Mouse (Mus musculus): Measurements from ENCODE around the gene Tipin. TPM values are rescaled to one million over a fixed set of nuclear protein-coding genes. Genes with fewer than 3 reads are reported as not detected.
A peak's percentile ranks its signal among the peaks of the same experiment; 100 is the strongest.

Tipin gene
- polyA plus RNA-seq, 1 experiment from 2014 or later, result 218 TPM

DNA sequence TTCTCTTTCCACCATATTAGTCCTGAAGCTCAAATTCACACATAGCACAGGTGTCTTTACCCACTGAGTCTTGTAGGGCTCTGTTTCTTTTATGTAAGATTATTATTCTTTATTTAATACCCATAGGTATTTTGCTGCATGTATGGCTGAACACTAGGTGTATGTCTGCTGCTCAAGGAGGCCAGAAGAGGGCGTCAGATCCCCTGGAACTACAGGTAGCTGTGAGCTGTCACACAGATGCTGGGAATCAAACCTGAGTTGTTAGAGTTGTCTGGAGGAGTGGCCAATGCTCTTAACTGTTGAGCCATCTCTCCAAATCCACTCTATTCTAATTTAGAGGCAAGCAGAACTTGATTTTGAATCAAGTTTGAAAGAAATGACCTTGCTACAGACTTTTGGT, 30.7 kb downstream of the Tipin start:
- H3K27me3 ChIP-seq (ENCODE audit: control insufficient read depth, insufficient read depth, low read length), result no peaks in the 10 kb centered on the region
- no peak overlapping the region for H3K27ac ChIP-seq (ENCODE audit: low read depth, low read length)
- no peak overlapping the region for H3K9ac ChIP-seq (ENCODE audit: low read length)
- no peaks in the 10 kb centered on the region for H3K4me1 ChIP-seq (ENCODE audit: control insufficient read depth, insufficient read depth, low read length)
- no peak overlapping the region for H3K4me3 ChIP-seq (ENCODE audit: low read depth, low read length)
- H3K9me3 ChIP-seq (ENCODE audit: control insufficient read depth, low read length), result no peaks in the 10 kb centered on the region
- H3K4me2 ChIP-seq (ENCODE audit: low read depth), result no peak overlapping the region
- WGBS, result 43% methylated on average over 1 of the region's 1 CpGs
- ATAC-seq (ENCODE audit: insufficient read depth, low FRiP score, low TSS enrichment), result no peak
- no peak for DNase-seq (ENCODE audit: low spot score)
- no peaks in the 10 kb centered on the region for H3K36me3 ChIP-seq (ENCODE audit: control insufficient read depth, insufficient read depth, low read length)

DNA sequence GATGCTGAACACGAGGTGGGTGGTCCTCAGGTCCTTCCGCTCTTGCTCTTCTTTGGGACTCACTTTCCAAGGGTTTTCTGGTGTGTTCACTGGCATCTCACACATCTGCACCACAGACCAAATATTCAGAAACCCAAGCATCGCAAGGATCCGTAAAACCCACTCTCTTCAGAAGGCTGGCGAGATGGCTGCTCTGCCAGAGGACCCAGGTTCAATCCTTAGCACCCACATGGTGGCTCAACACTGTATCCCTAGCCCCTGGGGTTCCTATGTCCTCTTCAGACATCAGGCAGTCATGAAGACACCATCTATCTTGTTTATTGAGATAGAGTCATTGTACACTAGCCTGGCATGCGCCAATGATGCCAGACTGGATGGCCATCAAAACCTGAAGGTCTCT, 33.3 kb downstream of the Tipin start:
- no peak for DNase-seq (ENCODE audit: low spot score)
- H3K36me3 ChIP-seq (ENCODE audit: control insufficient read depth, insufficient read depth, low read length), result peaks cover 2% of the 10 kb centered on the region; the same call in 1 of the 2 replicates

DNA sequence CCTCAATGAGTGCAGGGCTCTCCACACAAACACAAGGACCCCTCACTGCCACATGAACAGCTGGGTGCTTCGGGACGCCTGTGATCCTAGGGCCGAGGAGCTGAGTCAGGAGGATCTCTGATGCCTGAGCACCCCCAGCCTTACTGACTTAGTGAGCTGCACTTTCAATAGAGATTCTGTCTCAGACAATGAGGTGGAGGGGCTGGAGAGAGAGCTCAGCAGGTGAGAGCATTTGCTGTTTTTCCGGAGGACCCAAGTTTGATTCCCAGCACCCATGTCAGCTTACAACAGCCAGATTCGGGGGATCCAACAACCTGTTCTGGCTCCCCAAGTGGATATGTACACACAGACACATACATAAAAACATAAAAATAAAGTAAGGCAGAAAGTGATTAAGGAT, 35.6 kb downstream of the Tipin start:
- Histone ChIP-seq H3K4me3 (ENCODE audit: low read depth, low read length) (no peak overlapping the region), H3K4me1 (ENCODE audit: control insufficient read depth, insufficient read depth, low read length) (no peaks in the 10 kb centered on the region), H3K9me3 (ENCODE audit: control insufficient read depth, low read length) (no peaks in the 10 kb centered on the region), H3K9ac (ENCODE audit: low read length) (no peak overlapping the region), H3K4me2 (ENCODE audit: low read depth) (no peak overlapping the region), H3K27ac (ENCODE audit: low read depth, low read length) (no peak overlapping the region), H3K36me3 (ENCODE audit: control insufficient read depth, insufficient read depth, low read length) (peaks cover 2% of the 10 kb centered on the region; the same call in 1 of the 2 replicates), H3K27me3 (ENCODE audit: control insufficient read depth, insufficient read depth, low read length) (no peaks in the 10 kb centered on the region)
- ATAC-seq (ENCODE audit: insufficient read depth, low FRiP score, low TSS enrichment), result no peak
- 96% methylated on average over 5 of the region's 5 CpGs for WGBS
- no peak for DNase-seq (ENCODE audit: low spot score)

More for the DNA sequence above, 33.3 kb downstream of the Tipin start:
- Histone ChIP-seq H3K4me1 (ENCODE audit: control insufficient read depth, insufficient read depth, low read length) (no peaks in the 10 kb centered on the region), H3K27ac (ENCODE audit: low read depth, low read length) (no peak overlapping the region), H3K27me3 (ENCODE audit: control insufficient read depth, insufficient read depth, low read length) (no peaks in the 10 kb centered on the region), H3K9me3 (ENCODE audit: control insufficient read depth, low read length) (no peaks in the 10 kb centered on the region), H3K9ac (ENCODE audit: low read length) (no peak overlapping the region), H3K4me3 (ENCODE audit: low read depth, low read length) (no peak overlapping the region), H3K4me2 (ENCODE audit: low read depth) (no peak overlapping the region)
- ATAC-seq (ENCODE audit: insufficient read depth, low FRiP score, low TSS enrichment), result no peak
- 95% methylated on average over 6 of the region's 6 CpGs for WGBS

DNA sequence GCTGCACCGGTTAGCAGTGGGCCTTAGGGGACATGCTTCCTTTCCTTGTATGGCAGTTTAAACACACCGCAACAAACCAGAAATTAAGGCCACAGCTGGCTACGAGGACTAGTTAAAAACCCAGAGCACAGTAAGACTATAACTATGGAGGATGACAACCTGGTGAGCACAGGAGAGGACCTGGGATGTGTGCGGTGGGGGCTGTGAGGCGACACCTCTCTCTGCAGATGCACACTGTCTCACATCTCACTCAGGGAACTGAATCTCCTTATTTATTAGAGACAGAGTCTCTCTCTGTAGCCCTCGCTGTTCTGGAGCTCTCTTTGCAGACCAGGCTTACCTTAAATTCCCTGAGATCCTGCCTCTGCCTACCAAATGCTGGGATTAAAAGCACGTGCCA, 42.6 kb downstream of the Tipin start:
- ATAC-seq (ENCODE audit: insufficient read depth, low FRiP score, low TSS enrichment), result no peak
- peaks cover under 1% of the 10 kb centered on the region; the same call in 1 of the 2 replicates for H3K36me3 ChIP-seq (ENCODE audit: control insufficient read depth, insufficient read depth, low read length)
- no peaks in the 10 kb centered on the region for H3K9me3 ChIP-seq (ENCODE audit: control insufficient read depth, low read length)
- H3K9ac ChIP-seq (ENCODE audit: low read length), result no peak overlapping the region
- no peaks in the 10 kb centered on the region for H3K4me1 ChIP-seq (ENCODE audit: control insufficient read depth, insufficient read depth, low read length)
- WGBS, result 92% methylated on average over 7 of the region's 7 CpGs
- no peak overlapping the region for H3K4me3 ChIP-seq (ENCODE audit: low read depth, low read length)
- H3K27ac ChIP-seq (ENCODE audit: low read depth, low read length), result no peak overlapping the region
- no peak overlapping the region for H3K4me2 ChIP-seq (ENCODE audit: low read depth)
- H3K27me3 ChIP-seq (ENCODE audit: control insufficient read depth, insufficient read depth, low read length), result no peaks in the 10 kb centered on the region
- no peak for DNase-seq (ENCODE audit: low spot score)

DNA sequence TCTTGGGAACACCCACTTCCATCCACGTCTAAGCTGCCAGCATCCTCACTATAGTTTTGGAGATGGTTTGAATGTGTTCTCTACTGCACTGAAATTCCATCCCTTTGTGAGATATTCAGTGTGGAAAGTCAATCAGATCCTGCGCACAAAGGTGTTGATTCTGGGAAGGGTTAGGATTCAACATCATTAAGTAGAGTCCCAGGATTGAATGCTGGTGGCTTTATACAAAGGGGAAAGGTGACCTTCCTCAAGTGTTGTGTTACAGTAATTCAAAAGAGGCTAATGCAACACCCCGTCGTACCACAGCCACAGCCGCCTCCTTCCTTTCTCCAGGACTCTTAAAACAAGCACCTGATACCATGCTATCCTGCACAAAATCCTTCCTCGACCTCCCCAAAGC, 54.4 kb downstream of the Tipin start:
- no peaks in the 10 kb centered on the region for H3K27me3 ChIP-seq (ENCODE audit: control insufficient read depth, insufficient read depth, low read length)
- no peak overlapping the region for H3K9ac ChIP-seq (ENCODE audit: low read length)
- no peaks in the 10 kb centered on the region for H3K9me3 ChIP-seq (ENCODE audit: control insufficient read depth, low read length)
- no peaks in the 10 kb centered on the region for H3K36me3 ChIP-seq (ENCODE audit: control insufficient read depth, insufficient read depth, low read length)
- ATAC-seq (ENCODE audit: insufficient read depth, low FRiP score, low TSS enrichment) (no peak), DNase-seq (ENCODE audit: low spot score) (no peak)
- WGBS, result 93% methylated on average over 6 of the region's 6 CpGs
- H3K27ac ChIP-seq (ENCODE audit: low read depth, low read length), result no peak overlapping the region
- no peak overlapping the region for H3K4me3 ChIP-seq (ENCODE audit: low read depth, low read length)
- peaks cover 8% of the 10 kb centered on the region; the same call in 1 of the 2 replicates for H3K4me1 ChIP-seq (ENCODE audit: control insufficient read depth, insufficient read depth, low read length)
- no peak overlapping the region for H3K4me2 ChIP-seq (ENCODE audit: low read depth)

DNA sequence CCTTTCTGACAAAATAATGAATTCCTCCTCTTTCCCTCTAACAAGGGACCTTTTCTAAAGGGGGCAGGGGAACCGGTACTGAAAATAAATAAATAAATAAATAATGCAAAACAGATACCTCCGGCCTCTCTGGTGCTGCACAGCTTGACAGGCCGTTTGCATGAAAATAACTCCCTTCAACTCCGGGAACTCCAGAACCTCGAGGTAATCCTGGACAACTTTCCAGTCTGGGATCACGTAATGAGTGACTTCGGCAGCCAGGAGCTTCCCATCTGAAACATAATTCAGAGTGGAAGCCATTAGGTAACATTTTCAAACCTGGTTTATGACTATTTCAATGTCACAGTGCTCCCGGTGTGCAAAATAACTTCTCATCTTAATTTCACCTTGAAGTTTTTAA, 58.0 kb downstream of the Tipin start:
- Histone ChIP-seq H3K27ac (ENCODE audit: low read depth, low read length) (no peak overlapping the region), H3K9me3 (ENCODE audit: control insufficient read depth, low read length) (no peaks in the 10 kb centered on the region), H3K4me2 (ENCODE audit: low read depth) (peak overlapping the region; percentile 85), H3K27me3 (ENCODE audit: control insufficient read depth, insufficient read depth, low read length) (no peaks in the 10 kb centered on the region), H3K4me1 (ENCODE audit: control insufficient read depth, insufficient read depth, low read length) (peaks cover 8% of the 10 kb centered on the region; the same call in 1 of the 2 replicates), H3K9ac (ENCODE audit: low read length) (no peak overlapping the region; the same call in 1 of the 2 replicates), H3K36me3 (ENCODE audit: control insufficient read depth, insufficient read depth, low read length) (no peaks in the 10 kb centered on the region), H3K4me3 (ENCODE audit: low read depth, low read length) (no peak overlapping the region)
- ATAC-seq (ENCODE audit: insufficient read depth, low FRiP score, low TSS enrichment) (no peak), DNase-seq (ENCODE audit: low spot score) (no peak)
- 29% methylated on average over 8 of the region's 8 CpGs for WGBS

DNA sequence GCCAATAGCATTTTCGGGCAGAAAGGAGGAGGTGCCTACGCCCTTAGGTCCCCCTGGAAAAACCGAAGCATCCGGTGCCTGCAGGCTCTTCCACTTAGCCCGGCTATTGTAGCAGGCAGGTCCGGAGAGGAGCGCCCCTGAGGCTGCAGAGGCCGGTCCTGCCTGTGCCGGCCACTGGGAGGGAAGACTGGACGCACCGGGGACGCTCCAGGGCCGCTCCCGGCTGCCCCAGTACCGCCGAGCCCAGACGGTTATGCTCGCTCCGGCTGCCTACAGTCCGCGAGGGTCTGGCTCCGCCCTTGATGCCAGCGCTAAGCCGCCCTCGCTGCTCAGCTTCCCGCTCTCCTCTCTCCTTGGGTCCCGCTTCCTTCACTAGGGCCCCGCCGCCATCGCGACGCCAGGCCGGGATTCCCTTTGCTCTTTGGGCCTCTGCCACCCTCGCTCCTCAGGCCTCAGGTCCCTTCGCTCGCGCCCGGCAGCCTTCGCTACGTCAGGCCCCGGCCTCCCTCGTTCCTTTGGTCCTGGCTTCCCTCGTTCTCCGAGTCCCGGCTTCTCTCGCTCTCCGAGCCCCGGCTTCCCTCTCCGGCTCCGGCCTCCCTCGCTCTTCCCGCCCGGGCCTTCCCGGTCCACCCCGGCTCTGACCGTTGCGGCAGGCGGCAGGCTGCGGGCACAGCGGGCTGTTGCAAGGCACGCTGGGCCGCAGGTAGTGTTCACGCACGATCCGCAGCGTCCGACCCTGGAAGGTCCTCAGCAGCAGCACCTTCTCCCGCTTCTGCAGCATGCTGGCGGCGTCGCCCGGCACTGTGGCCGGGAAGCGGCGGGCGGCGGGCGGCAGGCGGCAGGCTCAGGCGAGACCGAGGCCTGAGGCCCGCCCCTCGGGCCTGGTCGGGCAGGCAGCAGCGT, 59.2 kb downstream of the Tipin start:
- peaks cover 8% of the 10 kb centered on the region; the same call in 1 of the 2 replicates for H3K4me1 ChIP-seq (ENCODE audit: control insufficient read depth, insufficient read depth, low read length)
- H3K27ac ChIP-seq (ENCODE audit: low read depth, low read length), result peak overlapping the region; percentile 99
- peak overlapping the region; percentile 85 for H3K4me2 ChIP-seq (ENCODE audit: low read depth)
- H3K27me3 ChIP-seq (ENCODE audit: control insufficient read depth, insufficient read depth, low read length), result no peaks in the 10 kb centered on the region
- under 1% methylated on average over 74 of the region's 85 CpGs for WGBS
- peak overlapping the region; percentile 100 for H3K9ac ChIP-seq (ENCODE audit: low read length)
- H3K9me3 ChIP-seq (ENCODE audit: control insufficient read depth, low read length), result no peaks in the 10 kb centered on the region
- DNase-seq (ENCODE audit: low spot score) (peak; percentile 84), ATAC-seq (ENCODE audit: insufficient read depth, low FRiP score, low TSS enrichment) (peak; percentile 89)
- no peaks in the 10 kb centered on the region for H3K36me3 ChIP-seq (ENCODE audit: control insufficient read depth, insufficient read depth, low read length)
- H3K4me3 ChIP-seq (ENCODE audit: low read depth, low read length), result peak overlapping the region; percentile 63

DNA sequence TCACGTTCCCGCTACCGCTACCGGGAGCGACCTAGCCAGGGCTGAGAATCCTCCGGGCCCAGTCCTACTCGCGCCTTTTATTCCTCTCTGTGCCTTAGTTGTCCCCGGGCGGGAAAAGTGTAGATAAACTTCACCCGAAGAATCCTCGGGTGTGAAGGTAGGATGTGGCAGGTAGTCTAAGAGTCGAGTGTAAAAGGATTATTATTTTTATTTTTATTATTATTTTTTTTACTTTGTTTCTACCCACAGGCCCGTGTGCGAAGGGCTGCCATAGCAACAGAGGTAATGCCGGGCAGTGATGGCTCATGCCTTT, 59.8 kb downstream of the Tipin start, which contains the start of gene Dis3l:
Dis3l (minus strand) TSS at position 35 of the 313 bp plus-strand sequence.
- no peak for ATAC-seq (ENCODE audit: insufficient read depth, low FRiP score, low TSS enrichment)
- H3K4me2 ChIP-seq (ENCODE audit: low read depth), result peak within 1 kb of the TSS; percentile 85
- H3K4me3 ChIP-seq (ENCODE audit: low read depth, low read length), result peak within 1 kb of the TSS; percentile 63
- WGBS, result 19% methylated on average over 16 of the region's 16 CpGs
- H3K36me3 ChIP-seq (ENCODE audit: control insufficient read depth, insufficient read depth, low read length), result no peaks in the 10 kb centered on the region
- H3K27ac ChIP-seq (ENCODE audit: low read depth, low read length), result peak within 1 kb of the TSS; percentile 99
- peak within 1 kb of the TSS; percentile 100 for H3K9ac ChIP-seq (ENCODE audit: low read length)
- no peak for DNase-seq (ENCODE audit: low spot score)
- H3K27me3 ChIP-seq (ENCODE audit: control insufficient read depth, insufficient read depth, low read length), result no peaks in the 10 kb centered on the region
- H3K9me3 ChIP-seq (ENCODE audit: control insufficient read depth, low read length), result no peaks in the 10 kb centered on the region
- peaks cover 8% of the 10 kb centered on the region; the same call in 1 of the 2 replicates for H3K4me1 ChIP-seq (ENCODE audit: control insufficient read depth, insufficient read depth, low read length)

DNA sequence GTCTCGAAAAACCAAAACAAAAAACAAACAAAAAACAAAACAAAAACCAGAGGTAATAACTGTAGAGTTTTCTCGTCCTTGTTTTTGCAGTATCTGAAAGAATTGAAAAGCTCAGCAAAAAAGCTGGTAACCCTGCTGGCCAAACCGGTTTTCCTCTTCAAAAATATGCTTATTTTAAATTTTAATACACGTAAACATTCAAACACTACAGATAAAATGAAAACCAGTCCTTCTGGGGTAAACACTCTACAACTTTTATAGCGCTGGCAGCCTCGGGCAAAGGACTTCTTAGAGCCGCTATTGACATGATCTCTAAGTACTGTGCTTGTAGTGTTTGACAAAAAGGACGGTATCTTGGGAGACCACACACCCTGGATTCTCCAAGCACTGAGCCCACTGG, 60.3 kb downstream of the Tipin start:
- H3K27me3 ChIP-seq (ENCODE audit: control insufficient read depth, insufficient read depth, low read length), result no peaks in the 10 kb centered on the region
- DNase-seq (ENCODE audit: low spot score) (no peak), ATAC-seq (ENCODE audit: insufficient read depth, low FRiP score, low TSS enrichment) (no peak)
- H3K9ac ChIP-seq (ENCODE audit: low read length), result no peak overlapping the region; the same call in 1 of the 2 replicates
- 75% methylated on average over 8 of the region's 8 CpGs for WGBS
- H3K4me3 ChIP-seq (ENCODE audit: low read depth, low read length), result no peak overlapping the region
- no peaks in the 10 kb centered on the region for H3K36me3 ChIP-seq (ENCODE audit: control insufficient read depth, insufficient read depth, low read length)
- no peak overlapping the region for H3K4me2 ChIP-seq (ENCODE audit: low read depth)
- peaks cover 8% of the 10 kb centered on the region; the same call in 1 of the 2 replicates for H3K4me1 ChIP-seq (ENCODE audit: control insufficient read depth, insufficient read depth, low read length)
- no peak overlapping the region for H3K27ac ChIP-seq (ENCODE audit: low read depth, low read length)
- no peaks in the 10 kb centered on the region for H3K9me3 ChIP-seq (ENCODE audit: control insufficient read depth, low read length)
